Mouse (Mus musculus): ENCODE measurements around the gene Cfap58. TPM values are rescaled to one million over a fixed set of nuclear protein-coding genes. Genes with fewer than 3 reads are reported as not detected.

The Cfap58 gene
- polyA plus RNA-seq, 1 experiment from 2014 or later, result not detected

DNA sequence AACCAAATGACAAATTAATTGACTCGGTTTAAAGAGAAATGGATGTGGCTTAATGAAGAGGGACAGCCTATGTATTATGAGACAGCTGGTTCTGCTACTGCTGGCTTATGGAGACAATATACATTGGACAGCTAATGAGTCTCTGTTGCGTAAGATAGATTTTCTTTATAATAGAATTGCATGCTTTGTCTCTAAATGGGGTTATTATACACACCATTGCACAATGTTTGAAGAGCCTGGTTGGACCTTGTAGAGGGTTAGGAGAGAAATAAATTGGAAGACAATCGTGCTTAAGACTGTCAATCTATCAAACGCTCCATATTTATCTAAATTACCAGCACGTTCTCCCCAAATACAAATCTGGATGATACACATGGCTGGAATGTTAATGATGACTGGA lies 85.3 kb downstream of the Cfap58 start:
- H3K79me2 ChIP-seq (ENCODE audit: inconsistent target), result no peaks in the 10 kb centered on the region
- WGBS (ENCODE audit: missing documents), result 87% methylated on average over 5 of the region's 5 CpGs
- no peaks in the 10 kb centered on the region for H3K36me3 ChIP-seq (ENCODE audit: inconsistent target)
- no peak overlapping the region for H3K27ac ChIP-seq
- no peak overlapping the region for H3K4me3 ChIP-seq (ENCODE audit: inconsistent target)

DNA sequence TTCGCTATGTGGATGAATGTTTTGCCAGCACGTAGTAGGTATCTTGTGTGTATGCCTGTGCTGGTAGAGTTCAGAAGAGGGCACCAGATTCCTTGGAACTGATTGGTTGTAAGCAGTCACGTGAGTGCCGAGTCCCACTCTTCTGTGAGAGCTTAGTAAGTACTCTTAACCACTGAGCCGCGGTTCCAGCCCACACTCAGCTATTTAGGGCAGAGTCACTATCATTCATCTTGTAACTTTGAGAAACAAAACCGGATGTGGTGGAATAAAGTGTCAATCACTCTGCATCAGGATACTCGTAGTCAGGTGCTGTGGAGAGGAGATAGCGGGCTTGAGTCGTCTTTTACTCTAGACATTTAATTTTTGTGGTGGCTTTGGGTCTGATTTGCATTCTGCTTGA lies 86.3 kb downstream of the Cfap58 start:
- H3K4me3 ChIP-seq (ENCODE audit: inconsistent target), result no peak overlapping the region
- H3K79me2 ChIP-seq (ENCODE audit: inconsistent target), result no peaks in the 10 kb centered on the region
- no peaks in the 10 kb centered on the region for H3K36me3 ChIP-seq (ENCODE audit: inconsistent target)
- 39% methylated on average over 10 of the region's 10 CpGs for WGBS (ENCODE audit: missing documents)
- H3K27ac ChIP-seq, result no peak overlapping the region

DNA sequence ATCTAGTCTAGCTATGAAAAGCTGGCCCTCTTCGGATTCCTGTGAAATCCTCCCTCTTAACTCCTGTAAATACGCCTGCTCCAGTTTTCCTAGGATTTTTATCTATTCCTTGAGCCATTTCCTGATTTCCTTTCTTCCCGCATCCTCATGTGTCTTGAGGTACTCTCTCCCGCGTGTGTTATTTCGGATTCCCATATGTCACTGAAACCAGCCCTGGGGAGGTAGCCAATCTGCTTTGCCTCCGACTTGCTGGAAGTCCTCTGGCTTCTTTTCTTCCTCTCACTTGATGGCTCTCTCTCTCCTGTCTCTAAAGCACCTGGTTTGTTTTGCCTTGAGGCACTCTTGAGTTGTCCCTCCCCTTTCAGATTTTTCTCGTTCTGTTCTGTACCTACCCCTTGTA lies 87.9 kb downstream of the Cfap58 start:
- WGBS (ENCODE audit: missing documents), result 85% methylated on average over 8 of the region's 8 CpGs
- Histone ChIP-seq H3K79me2 (ENCODE audit: inconsistent target) (no peaks in the 10 kb centered on the region), H3K27ac (no peak overlapping the region), H3K36me3 (ENCODE audit: inconsistent target) (no peaks in the 10 kb centered on the region), H3K4me3 (ENCODE audit: inconsistent target) (no peak overlapping the region)

DNA sequence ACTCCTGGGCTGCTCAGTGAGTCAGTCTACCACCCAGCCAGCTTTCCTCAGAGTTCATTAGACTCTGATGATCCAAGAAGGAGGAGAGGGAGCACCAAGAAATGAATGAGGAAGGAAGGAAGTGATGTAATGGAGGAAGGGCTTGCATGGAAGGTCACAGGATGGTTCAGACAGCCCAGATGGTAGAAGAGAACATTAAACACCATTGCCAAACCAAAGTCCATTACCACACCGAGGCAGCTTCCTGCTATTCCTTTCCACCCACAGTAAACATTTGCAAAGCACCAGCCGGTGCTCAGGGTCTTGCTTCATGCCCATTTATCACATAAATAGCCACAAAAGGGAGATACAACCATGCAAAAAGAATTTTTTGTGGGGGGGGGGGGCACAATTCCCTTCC lies 89.4 kb downstream of the Cfap58 start:
- 19% methylated on average over 2 of the region's 2 CpGs for WGBS (ENCODE audit: missing documents)
- no peaks in the 10 kb centered on the region for H3K79me2 ChIP-seq (ENCODE audit: inconsistent target)

DNA sequence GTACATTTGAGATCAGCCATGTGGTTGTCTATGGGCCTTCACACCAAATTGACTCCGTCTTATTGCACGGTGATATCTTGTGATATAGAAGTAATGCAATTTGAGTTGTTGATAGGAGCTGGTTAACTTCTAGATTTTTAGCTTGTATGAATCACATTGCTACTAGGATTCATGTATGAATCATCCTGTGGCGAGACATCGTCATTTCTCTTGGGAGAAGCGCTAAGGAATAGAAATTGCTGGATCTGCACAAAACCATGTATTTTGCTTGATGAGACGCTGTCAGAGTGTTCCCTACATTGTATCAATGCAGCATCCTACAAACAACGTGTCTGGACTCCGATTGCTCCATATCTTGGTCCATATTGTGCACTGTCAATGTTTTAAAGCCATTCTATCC lies 102.1 kb downstream of the Cfap58 start:
- Histone ChIP-seq H3K4me3 (ENCODE audit: inconsistent target) (no peak overlapping the region), H3K36me3 (ENCODE audit: inconsistent target) (no peaks in the 10 kb centered on the region), H3K27ac (no peak overlapping the region), H3K79me2 (ENCODE audit: inconsistent target) (no peaks in the 10 kb centered on the region)
- WGBS (ENCODE audit: missing documents), result 85% methylated on average over 8 of the region's 8 CpGs

More for the DNA sequence above, 89.4 kb downstream of the Cfap58 start:
- H3K4me3 ChIP-seq (ENCODE audit: inconsistent target), result no peak overlapping the region
- H3K36me3 ChIP-seq (ENCODE audit: inconsistent target), result no peaks in the 10 kb centered on the region
- no peak overlapping the region for H3K27ac ChIP-seq

DNA sequence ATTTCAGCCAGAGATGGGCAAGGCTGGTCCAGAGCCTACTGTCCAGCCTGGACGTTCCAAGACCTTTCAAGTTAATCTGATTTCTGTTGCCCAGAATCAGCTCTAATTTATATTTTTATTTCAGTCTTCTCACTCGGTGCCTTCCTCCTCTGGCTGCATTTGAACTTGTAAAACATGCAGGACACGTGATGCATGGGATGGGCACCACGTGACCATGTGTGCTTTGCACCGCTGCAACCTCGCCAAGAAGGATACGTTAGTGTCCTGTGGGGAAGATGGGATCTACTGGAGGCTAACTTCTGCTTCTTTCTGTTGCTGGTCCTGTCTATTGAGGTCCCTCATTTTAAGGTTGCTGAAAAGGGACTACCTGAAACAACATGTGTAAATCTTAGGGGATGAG lies 109.8 kb downstream of the Cfap58 start:
- 94% methylated on average over 7 of the region's 7 CpGs for WGBS (ENCODE audit: missing documents)
- Histone ChIP-seq H3K4me3 (ENCODE audit: inconsistent target) (no peak overlapping the region), H3K36me3 (ENCODE audit: inconsistent target) (no peaks in the 10 kb centered on the region), H3K79me2 (ENCODE audit: inconsistent target) (no peaks in the 10 kb centered on the region), H3K27ac (no peak overlapping the region)

DNA sequence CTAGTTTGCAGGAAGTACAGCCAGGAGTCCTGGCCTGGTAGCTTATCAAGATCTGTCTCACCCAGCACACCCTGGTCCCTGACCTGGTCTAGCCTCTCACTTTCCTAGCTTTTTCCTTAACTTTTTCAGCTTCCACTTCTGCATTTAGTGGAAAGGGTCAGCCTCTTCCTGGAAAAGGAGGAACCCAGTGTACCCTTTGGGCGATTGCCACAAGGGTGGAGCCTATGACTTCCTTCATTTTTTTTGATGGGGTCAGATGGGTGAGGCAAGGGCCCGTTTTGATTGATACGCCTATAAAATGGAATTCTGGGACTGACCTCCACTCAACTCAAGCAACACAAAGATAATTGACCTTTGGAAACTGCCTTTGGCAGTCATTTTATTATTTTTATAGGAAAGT lies 111.9 kb downstream of the Cfap58 start:
- no peaks in the 10 kb centered on the region for H3K36me3 ChIP-seq (ENCODE audit: inconsistent target)
- WGBS (ENCODE audit: missing documents), result 66% methylated on average over 3 of the region's 3 CpGs
- no peaks in the 10 kb centered on the region for H3K79me2 ChIP-seq (ENCODE audit: inconsistent target)

DNA sequence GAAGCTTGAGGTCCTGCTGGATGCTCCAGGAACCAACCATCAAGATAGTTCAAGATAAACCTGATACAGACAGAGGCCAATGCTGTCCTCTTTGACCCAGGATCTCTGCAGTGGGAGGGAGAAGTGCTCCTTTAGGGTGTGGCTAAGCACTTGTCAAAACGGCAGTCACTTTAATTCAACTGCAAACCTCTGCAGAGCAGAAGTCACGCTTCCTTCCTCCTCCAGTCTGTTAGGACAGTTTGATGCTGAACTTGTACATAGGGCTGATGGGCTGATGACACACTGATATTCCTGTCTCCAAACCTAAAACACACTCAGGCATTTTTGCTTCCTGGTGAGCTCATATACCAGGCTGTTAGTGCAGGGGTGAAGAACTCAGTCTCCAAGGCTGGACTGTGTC lies 125.8 kb downstream of the Cfap58 start:
- Histone ChIP-seq H3K36me3 (ENCODE audit: inconsistent target) (no peaks in the 10 kb centered on the region), H3K79me2 (ENCODE audit: inconsistent target) (no peaks in the 10 kb centered on the region), H3K27ac (no peak overlapping the region), H3K4me3 (ENCODE audit: inconsistent target) (no peak overlapping the region)
- WGBS (ENCODE audit: missing documents), result 6% methylated on average over 2 of the region's 2 CpGs

More for the DNA sequence above, 111.9 kb downstream of the Cfap58 start:
- H3K4me3 ChIP-seq (ENCODE audit: inconsistent target), result no peak overlapping the region
- H3K27ac ChIP-seq, result no peak overlapping the region

DNA sequence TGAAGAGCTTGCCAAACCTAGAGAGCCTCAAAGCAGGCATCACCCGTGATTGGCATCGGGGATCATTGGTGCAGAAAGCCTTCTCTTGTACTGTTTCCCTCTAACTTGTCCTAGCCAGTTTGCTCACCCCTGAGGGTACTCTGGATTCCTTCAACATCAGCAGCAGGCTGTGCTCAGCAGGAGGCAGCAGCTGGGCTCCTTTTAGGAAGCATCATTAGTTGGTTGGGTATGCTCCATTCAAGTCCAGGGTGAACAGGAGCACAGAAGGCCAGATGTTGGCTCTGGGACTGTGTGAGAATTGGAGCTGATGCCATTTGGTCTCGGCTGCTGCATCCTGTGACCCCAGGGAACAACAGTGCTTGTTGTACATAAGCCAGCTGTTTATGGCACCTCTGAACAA lies 142.2 kb downstream of the Cfap58 start:
- H3K4me3 ChIP-seq (ENCODE audit: inconsistent target), result no peak overlapping the region
- H3K79me2 ChIP-seq (ENCODE audit: inconsistent target), result no peaks in the 10 kb centered on the region
- 71% methylated on average over 3 of the region's 3 CpGs for WGBS (ENCODE audit: missing documents)

DNA sequence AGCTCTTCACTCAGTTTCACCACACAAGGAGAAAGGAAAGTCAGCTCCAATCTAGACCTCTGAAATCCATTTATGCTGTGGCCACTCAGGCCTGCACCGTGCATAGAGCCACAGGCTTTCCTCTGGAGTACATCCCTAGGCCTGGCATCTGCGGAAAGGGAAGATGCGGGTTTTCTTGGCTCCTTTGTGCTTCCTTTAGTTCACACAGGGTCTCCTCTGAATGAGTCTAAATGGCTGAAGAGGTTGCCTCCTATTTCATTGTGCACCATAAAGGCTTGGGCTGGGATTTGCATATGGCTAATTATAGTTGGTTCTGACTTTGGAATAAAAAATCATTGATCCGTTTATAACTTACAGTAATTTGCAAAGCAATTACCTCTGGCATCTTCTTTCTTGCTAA lies 144.0 kb downstream of the Cfap58 start:
- Histone ChIP-seq H3K79me2 (ENCODE audit: inconsistent target) (no peaks in the 10 kb centered on the region), H3K36me3 (ENCODE audit: inconsistent target) (no peaks in the 10 kb centered on the region), H3K27ac (no peak overlapping the region), H3K4me3 (ENCODE audit: inconsistent target) (no peak overlapping the region)
- 96% methylated on average over 4 of the region's 4 CpGs for WGBS (ENCODE audit: missing documents)

More for the DNA sequence above, 142.2 kb downstream of the Cfap58 start:
- Histone ChIP-seq H3K27ac (no peak overlapping the region), H3K36me3 (ENCODE audit: inconsistent target) (no peaks in the 10 kb centered on the region)

Other genes with a start within 250 kb of the Cfap58 start
- not detected in 3 replicates for gene Col17a1, start 245.6 kb upstream of the Cfap58 start, polyA plus RNA-seq (2018)
- gene Sfr1, start 206.0 kb upstream of the Cfap58 start, polyA plus RNA-seq (2018), result 64.4 to 160 TPM (median 82.0 TPM) in 3 replicates
- gene Gsto1, start 82.7 kb upstream of the Cfap58 start, polyA plus RNA-seq (2018), result 82.1 to 109 TPM (median 92.4 TPM) in 3 replicates
- 0.10 to 1.4 TPM (median 1.3 TPM) in 3 replicates for gene Gsto2, start 72.1 kb upstream of the Cfap58 start, polyA plus RNA-seq (2018)
- 0.11 to 0.18 TPM in 2 of 3 replicates, not detected in the other for gene Cfap43, start 18.4 kb upstream of the Cfap58 start, polyA plus RNA-seq (2018)
- 3.1 to 6.0 TPM (median 5.1 TPM) in 3 replicates for gene Itprip, start 18.4 kb upstream of the Cfap58 start, polyA plus RNA-seq (2018)